Mouse (Mus musculus) liver, embryonic 13.5 days (tissue): Measurements from ENCODE around the gene Ptpre. TPM values are rescaled to one million over a fixed set of nuclear protein-coding genes. Genes with fewer than 3 reads are reported as not detected.
"Not testable (repeated sequence)": the region's sequence is repeated elsewhere in the genome, so short reads cannot be mapped to it uniquely, and the experiment has no call there.

Experiments used
- ATAC-seq: fragments of 200-750 bp; cut with Nextera tagmentation; 2 replicates; pipeline ENCODE4 v1.8.0; 2017; ENCODE audit warnings: low read depth, mild to moderate bottlenecking, moderate number of reproducible peaks, moderate library complexity
- DNase-seq: peaks from one replicate; pipeline ENCODE4 v3.0.0; 2022
- H3K27ac ChIP-seq: fragments of 300-500 bp; sonication (generic); 2 replicates; pipeline ENCODE4 v1.5.1; 2015; ENCODE audit warnings: moderate library complexity, mild to moderate bottlenecking, inconsistent platforms
- H3K27me3 ChIP-seq: fragments of 300-500 bp; sonication (generic); 2 replicates; pipeline ENCODE4 v1.6.1; 2015; ENCODE audit warnings: mild to moderate bottlenecking, inconsistent platforms
- H3K36me3 ChIP-seq: fragments of 300-500 bp; sonication (generic); 2 replicates; pipeline ENCODE4 v1.6.1; 2015; ENCODE audit warnings: mild to moderate bottlenecking, inconsistent platforms
- H3K4me1 ChIP-seq: fragments of 300-500 bp; sonication (generic); replicated peaks from 2 replicates; pipeline ENCODE4 v1.6.1; 2015; ENCODE audit warnings: inconsistent platforms
- H3K4me2 ChIP-seq: fragments of 300-500 bp; sonication (generic); 2 replicates; pipeline ENCODE4 v1.6.1; 2015; ENCODE audit warnings: inconsistent platforms, mild to moderate bottlenecking, moderate library complexity
- H3K4me3 ChIP-seq: fragments of 300-500 bp; sonication (generic); replicated peaks from 2 replicates; pipeline ENCODE4 v1.5.1; 2015; ENCODE audit warnings: mild to moderate bottlenecking, inconsistent platforms
- H3K9ac ChIP-seq: fragments of 300-500 bp; sonication (generic); 2 replicates; pipeline ENCODE4 v1.6.1; 2015; ENCODE audit warnings: mild to moderate bottlenecking, inconsistent platforms
- H3K9me3 ChIP-seq: fragments of 300-500 bp; sonication (generic); replicated peaks from 2 replicates; pipeline ENCODE4 v1.6.1; 2016; ENCODE audit warnings: inconsistent platforms
- WGBS: fragments of 180-500 bp; shearing (Covaris S2); methylation state at CpG from one replicate; pipeline ENCODE4 v1.1.7; 2015; ENCODE audit not compliant: insufficient replicate concordance; 5-methylcytosine and 5-hydroxymethylcytosine counted together
- polyA plus RNA-seq: library from polyadenylated mRNA; unstranded; fragments of >200 nt; fragmentation: Nextera tagmentation; extraction: Ambion mirVana; gene quantifications from 2 replicates; pipeline ENCODE4 v1.2.1, GENCODE M21; 2015

Gene Ptpre
- 2.5 and 2.8 TPM in 2 replicates for polyA plus RNA-seq

DNA sequence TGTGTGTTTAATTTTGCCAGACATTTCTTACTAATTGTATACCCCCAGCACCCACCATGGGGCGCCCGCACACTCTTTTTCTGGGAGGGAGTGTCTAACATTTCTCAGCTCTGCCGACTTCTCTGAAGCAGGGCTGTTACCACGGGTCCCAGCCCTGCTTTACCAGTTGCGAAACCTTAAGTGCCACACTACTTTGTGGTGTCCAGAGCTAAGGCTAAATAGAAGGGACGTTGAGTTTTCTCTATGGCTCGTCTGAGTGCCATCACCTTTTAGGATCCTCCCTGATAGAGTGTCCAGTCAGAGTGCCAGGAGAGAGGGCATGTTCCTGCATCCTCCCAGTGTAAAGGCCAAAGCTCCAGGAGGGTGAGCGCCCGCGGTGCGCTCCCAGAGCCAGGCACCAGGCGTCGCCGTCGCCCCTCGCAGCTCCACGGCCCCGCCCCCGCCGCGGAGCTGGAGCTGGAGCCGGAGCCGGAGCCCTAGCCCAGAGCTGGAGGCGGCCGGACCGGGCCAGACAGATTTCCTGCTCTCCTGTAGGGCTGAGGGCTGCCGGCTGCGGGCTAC is at the start of gene Ptpre:
Gene Ptpre (plus strand): TSS at position 141 of the 561 bp plus-strand sequence.
- Histone ChIP-seq H3K9ac (peak within 1 kb of the TSS; percentile 77), H3K9me3 (no peaks in the 10 kb centered on the region), H3K4me3 (peak within 1 kb of the TSS; percentile 73), H3K4me1 (peaks cover 52% of the 10 kb centered on the region), H3K36me3 (no peaks in the 10 kb centered on the region), H3K4me2 (peak within 1 kb of the TSS; percentile 95), H3K27me3 (peaks cover 6% of the 10 kb centered on the region; the same call in 1 of the 2 replicates), H3K27ac (0 out of 2 replicates have a peak within 1 kb of the TSS, but pooled peaks have one; percentile 18)
- 2% methylated on average over 28 of the region's 28 CpGs for WGBS
- DNase-seq (peak; percentile 70), ATAC-seq (peak; percentile 88)

DNA sequence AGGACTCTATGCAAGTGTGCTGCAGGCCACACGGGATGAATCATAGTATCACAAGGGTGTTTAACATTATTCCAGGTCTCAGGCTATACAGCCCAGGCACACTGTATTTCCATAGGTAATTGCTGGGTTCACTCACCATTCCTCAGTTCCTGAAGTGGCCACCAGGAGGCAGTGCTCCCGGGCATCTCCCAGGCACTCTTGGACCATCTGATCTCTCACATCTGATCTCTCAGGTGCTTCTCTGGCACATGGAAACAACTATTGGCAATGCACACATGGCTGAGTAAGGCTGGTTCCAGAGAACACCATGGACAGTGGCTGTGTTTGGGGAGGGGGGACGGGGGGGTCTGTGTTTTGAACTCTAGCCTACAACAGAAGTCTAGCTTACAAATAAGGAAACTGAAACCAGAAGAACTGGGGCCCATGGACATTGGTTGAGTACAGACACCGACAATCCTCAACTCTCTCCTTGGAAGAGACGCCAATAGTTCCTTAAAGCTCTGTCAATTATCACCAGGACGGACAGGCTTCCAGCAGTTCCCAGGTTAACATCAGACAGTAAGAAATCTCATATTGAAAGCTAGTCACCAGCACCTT is 49.0 kb upstream of the Ptpre start:
- H3K27ac ChIP-seq: no peak overlapping the region
- 42% methylated on average over 6 of the region's 6 CpGs for WGBS

DNA sequence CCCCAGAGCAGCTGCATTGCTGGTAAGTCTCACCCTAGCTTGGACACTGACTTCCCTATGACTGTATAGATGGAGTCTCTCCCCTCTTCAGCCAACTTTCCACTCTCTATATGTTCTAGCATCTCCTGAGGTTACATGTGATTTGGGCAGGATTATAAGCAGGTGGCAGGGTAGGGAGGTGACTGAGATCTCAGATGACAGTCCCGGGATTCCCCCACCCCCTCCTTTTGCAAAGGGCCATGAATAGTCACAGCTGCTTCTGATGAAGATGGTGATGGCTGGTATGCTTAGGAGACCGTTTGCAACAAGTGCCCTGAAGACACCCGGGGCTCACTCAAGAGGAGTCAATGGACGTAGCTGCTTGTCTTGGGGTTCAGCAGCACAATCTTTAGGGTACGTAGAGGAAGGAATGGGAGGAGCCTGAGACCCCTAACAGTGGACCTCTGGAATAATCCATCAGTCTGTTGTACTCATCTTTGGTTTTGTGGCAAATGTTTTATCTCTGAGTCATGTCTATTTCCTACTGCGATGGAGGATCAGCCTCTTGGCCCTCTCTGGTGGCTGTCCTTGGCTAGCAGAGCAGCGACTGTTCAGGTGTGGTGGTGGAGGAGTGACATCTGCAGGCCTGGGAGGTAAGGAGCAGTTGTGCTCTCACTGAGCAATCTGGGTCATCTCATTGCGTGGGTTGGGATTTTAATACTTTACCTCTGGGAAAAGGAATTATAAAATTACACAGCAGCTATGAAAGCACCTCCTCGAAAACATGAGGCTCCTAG is 47.4 kb upstream of the Ptpre start:
- DNase-seq: no peak
- Histone ChIP-seq H3K36me3 (no peaks in the 10 kb centered on the region), H3K4me3 (no peak overlapping the region), H3K27me3 (peaks cover 5% of the 10 kb centered on the region; the same call in 1 of the 2 replicates), H3K9me3 (no peaks in the 10 kb centered on the region), H3K4me1 (no peaks in the 10 kb centered on the region), H3K4me2 (no peak overlapping the region), H3K27ac (no peak overlapping the region), H3K9ac (no peak overlapping the region)
- WGBS: 57% methylated on average over 9 of the region's 9 CpGs
- ATAC-seq: no peak

More for the DNA sequence above, 49.0 kb upstream of the Ptpre start:
- Histone ChIP-seq H3K27me3 (peaks cover 13% of the 10 kb centered on the region; the same call in 1 of the 2 replicates), H3K36me3 (no peaks in the 10 kb centered on the region), H3K4me3 (no peak overlapping the region), H3K4me2 (no peak overlapping the region), H3K9me3 (no peaks in the 10 kb centered on the region), H3K4me1 (no peaks in the 10 kb centered on the region), H3K9ac (no peak overlapping the region)
- ATAC-seq (no peak), DNase-seq (no peak)

DNA sequence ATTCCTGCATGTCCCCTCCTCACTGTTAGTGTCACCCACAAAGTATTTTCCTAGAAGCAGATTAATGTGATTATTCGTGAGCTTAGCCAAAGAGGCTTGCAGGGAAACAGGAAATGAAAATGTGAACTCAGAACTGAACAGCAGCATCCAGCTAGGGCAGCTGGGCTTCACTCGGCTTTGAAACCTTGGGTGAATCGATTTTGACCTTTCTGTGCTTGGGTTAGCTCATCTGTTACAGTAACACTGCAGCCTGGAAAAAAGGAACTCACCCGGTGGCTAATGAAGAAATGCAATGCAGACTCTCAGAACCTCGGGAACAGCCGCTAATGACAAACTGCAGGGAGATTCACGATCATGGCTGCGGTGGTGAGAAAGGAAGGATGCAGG is 46.8 kb upstream of the Ptpre start:
- Histone ChIP-seq H3K4me2 (no peak overlapping the region), H3K27me3 (0 out of 2 replicates have a peak, but pooled peaks cover 5% of the 10 kb centered on the region), H3K9ac (no peak overlapping the region), H3K4me3 (no peak overlapping the region), H3K27ac (no peak overlapping the region), H3K36me3 (no peaks in the 10 kb centered on the region), H3K9me3 (no peaks in the 10 kb centered on the region), H3K4me1 (no peaks in the 10 kb centered on the region)
- ATAC-seq: no peak
- 37% methylated on average over 8 of the region's 8 CpGs for WGBS
- DNase-seq: no peak

DNA sequence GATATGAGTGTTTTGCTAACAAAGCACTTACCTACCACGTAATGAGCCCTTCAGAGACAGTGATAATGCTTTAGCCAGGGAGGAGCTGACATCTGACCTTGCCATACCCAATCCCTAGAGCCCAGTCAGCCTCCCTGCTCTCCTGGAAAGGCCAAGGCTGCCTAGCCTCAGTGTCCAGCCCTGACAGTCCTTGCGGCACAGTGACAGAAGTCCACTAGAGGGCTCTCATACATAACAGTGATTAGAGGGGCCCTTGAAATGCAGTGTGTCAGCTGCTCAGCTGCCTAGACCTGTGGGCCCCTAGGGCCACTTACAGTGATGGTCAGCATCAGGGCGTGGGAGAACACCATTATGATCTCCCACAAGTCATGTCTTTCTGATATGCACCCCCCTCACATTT is 42.0 kb upstream of the Ptpre start:
- WGBS: 24% methylated on average over 3 of the region's 3 CpGs
- Histone ChIP-seq H3K9me3 (no peaks in the 10 kb centered on the region), H3K4me1 (no peaks in the 10 kb centered on the region)

DNA sequence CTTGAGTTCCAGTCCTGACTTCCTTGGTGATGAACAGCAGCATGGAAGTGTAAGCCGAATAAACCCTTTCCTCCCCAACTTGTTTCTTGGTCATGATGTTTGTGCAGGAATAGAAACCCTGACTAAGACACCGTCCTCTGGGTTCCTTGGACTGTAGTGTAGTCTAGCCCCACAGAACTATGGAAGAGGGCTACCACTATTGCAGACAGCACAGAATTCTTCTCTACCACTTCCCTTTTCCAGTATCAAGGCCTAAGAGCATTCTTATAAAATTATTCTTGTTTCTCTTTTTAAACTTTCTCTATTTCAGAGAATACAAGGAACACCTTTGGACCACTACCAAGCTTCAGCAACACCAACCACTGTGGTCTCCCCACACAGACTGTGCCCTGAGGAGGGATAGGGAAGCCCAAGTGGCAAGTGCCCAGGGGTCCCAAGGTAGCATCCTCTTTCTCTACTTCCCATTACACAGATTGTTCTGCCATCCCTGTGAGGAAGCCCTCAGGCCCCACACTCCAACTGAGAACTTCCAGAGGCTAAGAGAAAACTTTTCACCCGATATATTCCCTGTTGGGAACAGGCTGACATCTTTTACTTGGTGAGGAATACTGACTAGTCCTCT is 38.6 kb upstream of the Ptpre start:
- DNase-seq: no peak
- 54% methylated on average over 3 of the region's 3 CpGs for WGBS

More for the DNA sequence above, 42.0 kb upstream of the Ptpre start:
- Histone ChIP-seq H3K36me3 (no peaks in the 10 kb centered on the region), H3K4me2 (no peak overlapping the region), H3K27ac (no peak overlapping the region), H3K27me3 (no peaks in the 10 kb centered on the region), H3K4me3 (no peak overlapping the region), H3K9ac (no peak overlapping the region)
- ATAC-seq (no peak), DNase-seq (no peak)

DNA sequence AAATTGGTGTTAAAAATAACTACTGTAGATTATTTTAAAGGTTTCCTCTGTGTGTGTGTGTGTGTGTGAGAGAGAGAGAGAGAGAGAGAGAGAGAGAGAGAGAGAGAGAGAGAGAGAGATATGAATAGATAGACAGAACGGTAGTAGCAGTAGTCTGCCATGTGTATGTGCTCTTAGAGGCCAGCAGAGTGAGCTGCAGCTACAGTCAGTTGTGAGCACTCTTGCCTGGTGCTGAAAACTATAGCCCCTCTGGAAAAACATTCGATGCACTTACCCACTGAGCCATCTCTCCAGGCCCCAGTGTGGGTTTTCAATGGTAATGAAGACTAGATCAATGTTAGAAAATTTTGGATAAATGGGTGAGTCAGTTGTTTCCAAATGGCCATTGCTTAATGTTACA is 37.9 kb upstream of the Ptpre start:
- Histone ChIP-seq H3K9ac (no peak overlapping the region), H3K27me3 (no peaks in the 10 kb centered on the region), H3K36me3 (no peaks in the 10 kb centered on the region), H3K9me3 (no peaks in the 10 kb centered on the region), H3K4me3 (no peak overlapping the region), H3K4me1 (no peaks in the 10 kb centered on the region), H3K27ac (no peak overlapping the region), H3K4me2 (no peak overlapping the region)
- DNase-seq (no peak), ATAC-seq (no peak)
- 19% methylated on average over 2 of the region's 2 CpGs for WGBS

More for the DNA sequence above, 38.6 kb upstream of the Ptpre start:
- no peak overlapping the region for H3K4me3 ChIP-seq
- no peak overlapping the region for H3K27ac ChIP-seq
- no peak overlapping the region for H3K9ac ChIP-seq
- H3K4me1 ChIP-seq: no peaks in the 10 kb centered on the region
- H3K9me3 ChIP-seq: no peaks in the 10 kb centered on the region
- no peaks in the 10 kb centered on the region for H3K27me3 ChIP-seq
- ATAC-seq: no peak
- no peak overlapping the region for H3K4me2 ChIP-seq
- no peaks in the 10 kb centered on the region for H3K36me3 ChIP-seq

DNA sequence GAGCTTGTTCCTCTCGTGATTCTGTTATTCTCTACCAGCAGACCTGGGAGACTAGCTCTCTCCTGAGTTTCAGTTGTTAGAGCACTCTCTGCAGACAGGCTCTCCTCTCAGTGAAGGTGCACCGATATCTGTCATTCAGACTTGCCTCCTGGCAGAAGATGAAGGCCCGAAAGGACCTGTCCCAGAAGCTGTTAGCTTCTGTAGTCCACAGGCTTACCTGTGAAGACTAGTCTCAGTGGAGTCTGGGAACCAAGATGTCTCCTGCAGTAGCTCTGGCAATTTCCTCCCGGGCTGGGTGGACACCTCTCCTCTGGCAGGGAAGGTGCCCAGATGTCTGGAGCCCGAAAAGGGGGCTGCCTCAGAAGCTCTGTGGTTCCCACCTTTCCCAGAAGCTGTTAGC is 30.8 kb upstream of the Ptpre start:
- H3K4me1 ChIP-seq, H3K4me3 ChIP-seq, H3K9ac ChIP-seq, H3K36me3 ChIP-seq, ATAC-seq, H3K9me3 ChIP-seq, DNase-seq, H3K4me2 ChIP-seq, H3K27me3 ChIP-seq, H3K27ac ChIP-seq: not testable (repeated sequence)
- WGBS: 67% methylated on average over 5 of the region's 5 CpGs

DNA sequence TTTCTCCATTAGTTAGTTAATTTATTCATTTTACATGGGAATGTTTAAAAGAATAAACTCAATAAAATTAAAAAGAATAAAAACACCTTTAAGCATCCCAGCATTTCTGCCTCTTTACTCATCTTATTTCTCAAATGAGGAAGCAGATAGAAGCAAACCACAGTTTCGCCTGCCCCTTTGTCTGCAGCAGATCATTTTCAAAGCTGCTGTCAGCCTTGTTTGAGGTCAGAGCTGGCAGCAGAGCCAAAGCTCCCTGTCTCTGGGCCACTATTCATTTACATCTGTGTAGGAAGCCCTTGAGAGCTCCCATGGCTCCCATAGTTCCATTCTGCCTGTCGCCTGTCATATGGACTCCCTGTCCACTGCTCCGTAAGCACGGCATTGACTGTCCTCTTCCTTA is 28.7 kb upstream of the Ptpre start:
- Histone ChIP-seq H3K9me3 (no peaks in the 10 kb centered on the region), H3K27ac (no peak overlapping the region), H3K9ac (no peak overlapping the region), H3K4me2 (no peak overlapping the region), H3K4me3 (no peak overlapping the region), H3K4me1 (no peaks in the 10 kb centered on the region), H3K36me3 (no peaks in the 10 kb centered on the region), H3K27me3 (no peaks in the 10 kb centered on the region)
- WGBS: 55% methylated on average over 4 of the region's 4 CpGs
- DNase-seq (no peak), ATAC-seq (no peak)

DNA sequence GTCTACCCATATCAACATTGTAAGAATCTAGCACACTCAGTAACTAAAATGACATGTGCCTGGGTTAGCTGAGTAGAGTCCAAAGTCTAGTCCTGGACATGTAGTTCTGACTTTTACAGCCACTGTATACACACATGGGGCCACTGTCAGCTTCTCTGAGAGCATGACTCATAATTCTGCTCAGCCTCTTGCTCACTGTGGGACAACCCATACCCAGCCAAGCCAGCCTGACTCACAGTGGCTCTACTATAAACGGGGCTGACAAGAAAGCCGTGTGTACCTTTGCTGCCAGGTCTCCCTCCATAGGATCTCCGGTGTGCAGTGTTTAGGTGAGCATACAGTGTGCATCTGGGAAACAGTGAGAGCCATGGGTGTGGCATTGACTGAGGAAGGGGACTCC is 28.0 kb upstream of the Ptpre start:
- Histone ChIP-seq H3K9me3 (no peaks in the 10 kb centered on the region), H3K4me2 (no peak overlapping the region), H3K4me1 (no peaks in the 10 kb centered on the region), H3K36me3 (no peaks in the 10 kb centered on the region), H3K27ac (no peak overlapping the region), H3K27me3 (no peaks in the 10 kb centered on the region), H3K9ac (no peak overlapping the region), H3K4me3 (no peak overlapping the region)
- no peak for DNase-seq
- ATAC-seq: no peak
- WGBS: 76% methylated on average over 3 of the region's 3 CpGs

DNA sequence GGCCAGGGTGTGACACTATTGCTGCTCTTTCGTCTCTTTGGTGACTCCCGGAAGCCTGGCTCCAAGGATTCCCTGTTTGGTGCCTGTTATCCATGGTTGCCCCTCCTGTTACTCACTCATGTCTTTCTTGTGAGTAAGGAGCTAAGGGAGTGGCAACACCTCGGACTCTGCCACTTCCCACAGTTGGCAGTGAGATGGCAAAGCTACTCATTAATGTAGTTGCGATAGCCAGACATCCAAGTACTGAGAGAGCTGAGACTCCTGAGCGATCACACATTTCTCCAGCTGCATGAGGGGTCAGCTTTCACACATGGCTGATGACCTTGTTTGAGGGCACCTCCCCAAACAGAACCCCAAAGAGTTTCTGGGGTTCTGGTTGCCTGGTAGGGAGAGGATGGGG is 26.9 kb upstream of the Ptpre start:
- Histone ChIP-seq H3K36me3 (no peaks in the 10 kb centered on the region), H3K4me1 (no peaks in the 10 kb centered on the region), H3K9ac (no peak overlapping the region), H3K27ac (no peak overlapping the region), H3K4me3 (no peak overlapping the region), H3K4me2 (no peak overlapping the region), H3K9me3 (no peaks in the 10 kb centered on the region), H3K27me3 (no peaks in the 10 kb centered on the region)
- DNase-seq (no peak), ATAC-seq (no peak)
- 69% methylated on average over 5 of the region's 5 CpGs for WGBS
